8 mouse cellular contexts compared by ENCODE assay signal in genomic region chr5:123136361-123137043, GRCm38 (mm10). TPM values are rescaled to one million over a fixed set of nuclear protein-coding genes. Genes with fewer than 3 reads are reported as not detected.
DNase-seq lines count a peak whose midpoint lies in the region; ATAC-seq and TF ChIP-seq lines count a peak whose summit lies in the region.

No protein-coding gene starts in this region.

- H3ac ChIP-seq in C2C12 (ENCODE audit: control insufficient read depth, insufficient read length, low read depth) = peak overlapping the region; percentile 51

- H3K4me1 ChIP-seq in bone marrow macrophage, adult 2 months (ENCODE audit: control insufficient read depth, insufficient read depth, low read length) = peaks cover 17% of the 10 kb centered on the region
- H3K4me1 ChIP-seq in heart, embryonic 12.5 days (replicated peaks) = peaks cover 78% of the 10 kb centered on the region
- peaks cover 83% of the 10 kb centered on the region for H3K4me1 ChIP-seq in liver, embryonic 15.5 days (replicated peaks)
- peaks cover 68% of the 10 kb centered on the region for H3K4me1 ChIP-seq in neural tube, embryonic 13.5 days (replicated peaks)

- H3K4me2 ChIP-seq in heart, embryonic 12.5 days = peak overlapping the region; percentile 94
- H3K4me2 ChIP-seq in liver, embryonic 15.5 days = peak overlapping the region; percentile 99
- H3K4me2 ChIP-seq in neural tube, embryonic 13.5 days = peak overlapping the region; percentile 100

- H3K4me3 ChIP-seq in C2C12 (ENCODE audit: insufficient read depth, poor library complexity, severe bottlenecking) = peak overlapping the region; percentile 28
- H3K4me3 ChIP-seq in bone marrow macrophage, adult 2 months (ENCODE audit: insufficient read depth, low read length) = peak overlapping the region; percentile 53
- peak overlapping the region; percentile 67 for H3K4me3 ChIP-seq in heart, embryonic 12.5 days
- H3K4me3 ChIP-seq in liver, embryonic 15.5 days (replicated peaks) = peak overlapping the region; percentile 95
- H3K4me3 ChIP-seq in neural tube, embryonic 13.5 days = peak overlapping the region; percentile 95

- peaks cover 44% of the 10 kb centered on the region for H3K79me2 ChIP-seq in C2C12 (ENCODE audit: control insufficient read depth, insufficient read depth)

- ATAC-seq in erythroid progenitor cell, adult 5-6 weeks (replicated peaks; ENCODE audit: low FRiP score, poor library complexity, severe bottlenecking) = peak; percentile 48
- peak; percentile 78 for ATAC-seq in heart, embryonic 12.5 days (ENCODE audit: insufficient number of reproducible peaks, low FRiP score)
- peak; percentile 62 for ATAC-seq in liver, embryonic 15.5 days (ENCODE audit: insufficient read depth)
- ATAC-seq in neural tube, embryonic 13.5 days (ENCODE audit: low read depth) = peak; percentile 19; the same call in 1 of the 2 replicates

- no peaks in the 10 kb centered on the region for H3K9me3 ChIP-seq in heart, embryonic 12.5 days (replicated peaks)
- H3K9me3 ChIP-seq in liver, embryonic 15.5 days (replicated peaks) = no peaks in the 10 kb centered on the region
- no peaks in the 10 kb centered on the region for H3K9me3 ChIP-seq in neural tube, embryonic 13.5 days

- TF ChIP-seq POLR2A in bone marrow macrophage, adult 2 months (IDR thresholded peaks at IDR 0.05; ENCODE audit: borderline replicate concordance, low read depth, low read length) = no peak

- H3K27ac ChIP-seq in bone marrow macrophage, adult 2 months (ENCODE audit: insufficient read depth, low read depth, low read length) = peak overlapping the region; percentile 97
- H3K27ac ChIP-seq in heart, embryonic 12.5 days (ENCODE audit: poor library complexity, severe bottlenecking) = peak overlapping the region; percentile 100
- peak overlapping the region; percentile 99 for H3K27ac ChIP-seq in liver, embryonic 15.5 days (replicated peaks)
- H3K27ac ChIP-seq in neural tube, embryonic 13.5 days (replicated peaks) = peak overlapping the region; percentile 100

- DNase-seq in kidney, postnatal 10 days = peak; percentile 96
- DNase-seq in thymus, postnatal 0 days (ENCODE audit: low spot score) = peak; percentile 55

- no peaks in the 10 kb centered on the region for H3K27me3 ChIP-seq in C2C12 (ENCODE audit: control insufficient read depth, insufficient read depth, insufficient read length)
- no peaks in the 10 kb centered on the region for H3K27me3 ChIP-seq in heart, embryonic 12.5 days (replicated peaks)
- H3K27me3 ChIP-seq in liver, embryonic 15.5 days = peaks cover 3% of the 10 kb centered on the region; the same call in 1 of the 2 replicates
- H3K27me3 ChIP-seq in neural tube, embryonic 13.5 days = no peaks in the 10 kb centered on the region

- H3K9ac ChIP-seq in heart, embryonic 12.5 days = peak overlapping the region; percentile 98
- peak overlapping the region; percentile 99 for H3K9ac ChIP-seq in liver, embryonic 15.5 days
- H3K9ac ChIP-seq in neural tube, embryonic 13.5 days = peak overlapping the region; percentile 100

- 0% methylated on average over 13 of the region's 13 CpGs for WGBS in heart, embryonic 12.5 days
- under 1% methylated on average over 13 of the region's 13 CpGs for WGBS in liver, embryonic 15.5 days (ENCODE audit: insufficient replicate concordance)
- 0% methylated on average over 13 of the region's 13 CpGs for WGBS in neural tube, embryonic 13.5 days

- peaks cover 8% of the 10 kb centered on the region for H3K36me3 ChIP-seq in C2C12 (ENCODE audit: control insufficient read depth, insufficient read depth)
- H3K36me3 ChIP-seq in heart, embryonic 12.5 days = no peaks in the 10 kb centered on the region
- H3K36me3 ChIP-seq in liver, embryonic 15.5 days (replicated peaks) = peaks cover 26% of the 10 kb centered on the region
- H3K36me3 ChIP-seq in neural tube, embryonic 13.5 days = peaks cover 29% of the 10 kb centered on the region

- no peak for TF ChIP-seq CTCF in C2C12 (IDR thresholded peaks at IDR 0.05; ENCODE audit: control insufficient read depth, insufficient read depth, insufficient read length)
- TF ChIP-seq CTCF in bone marrow macrophage, adult 2 months (IDR thresholded peaks at IDR 0.05; ENCODE audit: low read depth, low read length) = no peak; the same call in 1 of the 2 replicates

- peaks cover 18% of the 10 kb centered on the region for H3K79me3 ChIP-seq in C2C12 (ENCODE audit: low read depth)

TF ChIP-seq in C2C12, 6 proteins besides CTCF, POLR2A, EP300 and RAD21:
- TF ChIP-seq CEBPB (IDR thresholded peaks at IDR 0.05; ENCODE audit: low read depth) (no peak), MYOG (IDR thresholded peaks at IDR 0.05; ENCODE audit: control insufficient read depth, extremely low read depth, insufficient read length) (no peak), MAX (IDR thresholded peaks at IDR 0.05) (peak; percentile 94), USF1 (IDR thresholded peaks at IDR 0.05; ENCODE audit: low read depth) (peak; percentile 82)

RNA-seq across cellular contexts. Expression of gene Rhof, which starts 4.0 kb away (rescaled TPM):
- 1.9 TPM for polyA plus RNA-seq in C2C12 (2012; fragmentation: generic; extraction: Trizol)
- polyA plus RNA-seq in bone marrow macrophage, adult 2 months (2012; ENCODE audit: insufficient read depth, insufficient read length, missing spikeins) = 1.8 and 2.7 TPM in 2 replicates
- 1.7 and 3.2 TPM in 2 replicates for total RNA-seq in erythroid progenitor cell, adult 5-6 weeks (2015; ENCODE audit: low replicate concordance)
- 1.4 and 7.7 TPM in 2 replicates for total RNA-seq in erythroid progenitor cell, adult 5-6 weeks (2017; ENCODE audit: low replicate concordance)
- polyA plus RNA-seq in heart, embryonic 12.5 days (2016; fragmentation: Nextera tagmentation; extraction: Ambion mirVana) = 1.0 and 1.3 TPM in 2 replicates
- polyA plus RNA-seq in liver, embryonic 15.5 days (2015; fragmentation: Nextera tagmentation; extraction: Ambion mirVana) = 1.7 and 2.1 TPM in 2 replicates
- polyA plus RNA-seq in neural tube, embryonic 13.5 days (2015; fragmentation: Nextera tagmentation; extraction: Ambion mirVana) = 4.2 and 4.4 TPM in 2 replicates
- 10.4 and 11.1 TPM in 2 replicates for polyA plus RNA-seq in thymus, postnatal 0 days (2015; fragmentation: Nextera tagmentation; extraction: Ambion mirVana)

RNA-seq across cellular contexts. Expression of gene Setd1b, which starts 5.5 kb away (rescaled TPM):
- polyA plus RNA-seq in C2C12 (2012; fragmentation: generic; extraction: Trizol) = 4.4 TPM
- polyA plus RNA-seq in bone marrow macrophage, adult 2 months (2012; ENCODE audit: insufficient read depth, insufficient read length, missing spikeins) = 27.3 and 28.2 TPM in 2 replicates
- 29.8 and 41.8 TPM in 2 replicates for total RNA-seq in erythroid progenitor cell, adult 5-6 weeks (2015; ENCODE audit: low replicate concordance)
- total RNA-seq in erythroid progenitor cell, adult 5-6 weeks (2017; ENCODE audit: low replicate concordance) = 20.2 and 23.0 TPM in 2 replicates
- polyA plus RNA-seq in heart, embryonic 12.5 days (2016; fragmentation: Nextera tagmentation; extraction: Ambion mirVana) = 7.4 and 8.1 TPM in 2 replicates
- 3.9 and 4.2 TPM in 2 replicates for polyA plus RNA-seq in liver, embryonic 15.5 days (2015; fragmentation: Nextera tagmentation; extraction: Ambion mirVana)
- 11.5 and 13.1 TPM in 2 replicates for polyA plus RNA-seq in neural tube, embryonic 13.5 days (2015; fragmentation: Nextera tagmentation; extraction: Ambion mirVana)
- 8.0 and 11.3 TPM in 2 replicates for polyA plus RNA-seq in thymus, postnatal 0 days (2015; fragmentation: Nextera tagmentation; extraction: Ambion mirVana)

RNA-seq across cellular contexts. Expression of gene Psmd9, which starts 32.7 kb away (rescaled TPM):
- polyA plus RNA-seq in C2C12 (2012; fragmentation: generic; extraction: Trizol) = 33.2 TPM
- 31.0 and 31.4 TPM in 2 replicates for polyA plus RNA-seq in bone marrow macrophage, adult 2 months (2012; ENCODE audit: insufficient read depth, insufficient read length, missing spikeins)
- 27.2 and 48.7 TPM in 2 replicates for total RNA-seq in erythroid progenitor cell, adult 5-6 weeks (2015; ENCODE audit: low replicate concordance)
- total RNA-seq in erythroid progenitor cell, adult 5-6 weeks (2017; ENCODE audit: low replicate concordance) = 52.2 and 63.8 TPM in 2 replicates
- 58.5 and 58.6 TPM in 2 replicates for polyA plus RNA-seq in heart, embryonic 12.5 days (2016; fragmentation: Nextera tagmentation; extraction: Ambion mirVana)
- polyA plus RNA-seq in liver, embryonic 15.5 days (2015; fragmentation: Nextera tagmentation; extraction: Ambion mirVana) = 70.1 and 77.2 TPM in 2 replicates
- 66.9 and 67.9 TPM in 2 replicates for polyA plus RNA-seq in neural tube, embryonic 13.5 days (2015; fragmentation: Nextera tagmentation; extraction: Ambion mirVana)
- polyA plus RNA-seq in thymus, postnatal 0 days (2015; fragmentation: Nextera tagmentation; extraction: Ambion mirVana) = 77.6 and 94.1 TPM in 2 replicates

RNA-seq across cellular contexts. Expression of gene Hpd, which starts 46.0 kb away (rescaled TPM):
- polyA plus RNA-seq in C2C12 (2012; fragmentation: generic; extraction: Trizol) = not detected
- polyA plus RNA-seq in bone marrow macrophage, adult 2 months (2012; ENCODE audit: insufficient read depth, insufficient read length, missing spikeins) = not detected in 2 replicates
- not detected in 2 replicates for total RNA-seq in erythroid progenitor cell, adult 5-6 weeks (2015; ENCODE audit: low replicate concordance)
- not detected in 2 replicates for total RNA-seq in erythroid progenitor cell, adult 5-6 weeks (2017; ENCODE audit: low replicate concordance)
- not detected in 2 replicates for polyA plus RNA-seq in heart, embryonic 12.5 days (2016; fragmentation: Nextera tagmentation; extraction: Ambion mirVana)
- polyA plus RNA-seq in liver, embryonic 15.5 days (2015; fragmentation: Nextera tagmentation; extraction: Ambion mirVana) = 61.7 and 87.5 TPM in 2 replicates
- polyA plus RNA-seq in neural tube, embryonic 13.5 days (2015; fragmentation: Nextera tagmentation; extraction: Ambion mirVana) = not detected in 2 replicates
- polyA plus RNA-seq in thymus, postnatal 0 days (2015; fragmentation: Nextera tagmentation; extraction: Ambion mirVana) = 0.64 TPM in 1 of 2 replicates, not detected in the other

Comparison
In these comparisons a context has a peak if more than half of its experiments do, and no peak if none do; other contexts are left out.
1. Peak in every context shown above with its lines: DNase-seq, ATAC-seq, H3K4me3 ChIP-seq and H3K27ac ChIP-seq.
2. H3K4me3 ChIP-seq: peak in every context shown above with its lines; median percentile 95 in liver, embryonic 15.5 days; 95 in neural tube, embryonic 13.5 days; 67 in heart, embryonic 12.5 days; 53 in bone marrow macrophage, adult 2 months; 28 in C2C12.
3. ATAC-seq: peak in every context shown above with its lines; median percentile 78 in heart, embryonic 12.5 days; 62 in liver, embryonic 15.5 days; 48 in erythroid progenitor cell, adult 5-6 weeks; 19 in neural tube, embryonic 13.5 days.